Comparison of ENCODE assay signal across 8 mouse cellular contexts in the genomic region with DNA sequence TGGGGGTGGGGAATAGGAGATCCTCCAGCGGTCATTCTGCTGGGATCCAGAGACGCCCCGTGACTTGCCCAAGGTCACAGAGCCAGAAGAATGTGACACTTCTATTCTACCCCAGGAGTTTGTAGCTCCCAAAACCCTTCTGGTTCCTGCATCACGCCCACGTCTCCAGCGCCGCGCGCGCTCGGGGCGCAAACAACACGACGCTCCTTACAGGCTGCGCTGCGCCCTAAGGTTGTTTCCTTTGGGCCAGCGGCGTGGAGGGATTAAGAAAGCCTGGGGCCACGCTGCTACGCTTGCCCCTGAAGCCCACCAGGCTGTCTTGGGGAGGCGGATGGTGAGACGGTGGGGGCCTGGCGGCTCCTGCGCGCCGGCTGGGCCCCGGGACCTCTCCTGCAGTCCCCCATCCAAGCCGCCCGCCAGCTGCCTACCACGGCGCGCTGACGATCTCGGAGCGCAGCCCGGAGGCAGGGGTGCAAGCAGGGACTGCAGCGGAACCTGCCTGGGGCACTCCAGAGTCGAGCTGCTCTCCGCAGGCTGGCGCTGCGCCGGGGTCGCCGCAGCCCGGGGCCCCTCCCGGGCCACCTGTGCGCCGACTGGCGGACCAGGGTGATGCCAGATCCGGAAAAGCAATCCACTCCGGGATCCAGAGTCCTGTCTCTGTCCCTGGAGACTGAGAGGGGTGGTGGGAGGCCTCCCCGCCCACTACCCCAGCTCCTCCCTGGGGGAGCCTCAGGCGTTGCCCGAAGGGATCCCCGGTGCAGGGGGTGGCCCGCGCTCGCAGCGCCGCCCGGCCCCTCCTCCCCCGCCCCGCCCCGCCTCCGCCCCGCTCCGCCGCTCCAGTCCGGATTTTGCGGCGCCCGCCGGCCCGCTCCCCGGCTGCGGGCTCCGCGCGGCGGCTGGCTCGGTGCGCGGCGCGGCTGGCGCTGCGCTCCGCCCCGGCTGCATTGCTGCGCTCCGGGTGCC. TPM values are rescaled to one million over a fixed set of nuclear protein-coding genes. Genes with fewer than 3 reads are reported as not detected.
DNase-seq lines count a peak whose midpoint lies in the region; ATAC-seq and TF ChIP-seq lines count a peak whose summit lies in the region.

A gene (plus strand): TSS at position 881 of the 963 bp plus-strand sequence.

- H3K4me1 ChIP-seq in ES-Bruce4 (ENCODE audit: control insufficient read depth, insufficient read depth, low read length), result no peaks in the 10 kb centered on the region
- peaks cover 41% of the 10 kb centered on the region for H3K4me1 ChIP-seq in embryonic facial prominence, embryonic 10.5 days
- H3K4me1 ChIP-seq in heart, embryonic 10.5 days, result peaks cover 36% of the 10 kb centered on the region
- H3K4me1 ChIP-seq in liver, embryonic 16.5 days (ENCODE audit: control insufficient read depth, low read depth, low read length), result no peaks in the 10 kb centered on the region; the same call in 1 of the 2 replicates

- no peaks in the 10 kb centered on the region for H3K9me3 ChIP-seq in ES-Bruce4 (replicated peaks; ENCODE audit: control insufficient read depth, insufficient read depth, low read length, poor library complexity, severe bottlenecking)
- no peaks in the 10 kb centered on the region for H3K9me3 ChIP-seq in embryonic facial prominence, embryonic 10.5 days
- H3K9me3 ChIP-seq in heart, embryonic 10.5 days, result no peaks in the 10 kb centered on the region
- H3K9me3 ChIP-seq in liver, embryonic 16.5 days (replicated peaks; ENCODE audit: control insufficient read depth, low read length), result no peaks in the 10 kb centered on the region

- ATAC-seq in liver, embryonic 16.5 days (ENCODE audit: low read depth), result no peak

- peaks cover 7% of the 10 kb centered on the region for H3K27me3 ChIP-seq in ES-Bruce4 (ENCODE audit: control insufficient read depth, insufficient read depth, low read length, poor library complexity, severe bottlenecking)
- peaks cover 100% of the 10 kb centered on the region for H3K27me3 ChIP-seq in embryonic facial prominence, embryonic 10.5 days (replicated peaks; ENCODE audit: low read depth, poor library complexity, severe bottlenecking)
- H3K27me3 ChIP-seq in heart, embryonic 10.5 days (ENCODE audit: insufficient read depth, poor library complexity, severe bottlenecking), result peaks cover 98% of the 10 kb centered on the region
- H3K27me3 ChIP-seq in liver, embryonic 16.5 days (ENCODE audit: control insufficient read depth, insufficient read depth, low read depth, low read length), result peaks cover 63% of the 10 kb centered on the region

- no peak for TF ChIP-seq CTCF in ES-Bruce4 (IDR thresholded peaks at IDR 0.05; ENCODE audit: low read depth, low read length)

- H3K4me2 ChIP-seq in liver, embryonic 16.5 days (ENCODE audit: low read depth, low read length), result peak within 1 kb of the TSS; percentile 55

- peak within 1 kb of the TSS; percentile 73 for H3K4me3 ChIP-seq in ES-Bruce4 (ENCODE audit: low read depth, low read length)
- peak within 1 kb of the TSS; percentile 75 for H3K4me3 ChIP-seq in embryonic facial prominence, embryonic 10.5 days
- H3K4me3 ChIP-seq in heart, embryonic 10.5 days, result peak within 1 kb of the TSS; percentile 78
- peak within 1 kb of the TSS; percentile 51 for H3K4me3 ChIP-seq in liver, embryonic 16.5 days (ENCODE audit: low read depth, low read length)

- TF ChIP-seq POLR2A in ES-Bruce4 (IDR thresholded peaks at IDR 0.05; ENCODE audit: insufficient read depth, low read length), result no peak

- no peaks in the 10 kb centered on the region for H3K36me3 ChIP-seq in ES-Bruce4 (ENCODE audit: control insufficient read depth, insufficient read depth, low read length, poor library complexity, severe bottlenecking)
- no peaks in the 10 kb centered on the region for H3K36me3 ChIP-seq in embryonic facial prominence, embryonic 10.5 days (replicated peaks)
- H3K36me3 ChIP-seq in heart, embryonic 10.5 days, result no peaks in the 10 kb centered on the region
- H3K36me3 ChIP-seq in liver, embryonic 16.5 days (ENCODE audit: control insufficient read depth, insufficient read depth), result no peaks in the 10 kb centered on the region

- peak; percentile 58 for DNase-seq in adrenal gland, postnatal 14 days
- DNase-seq in embryonic facial prominence, embryonic 10.5 days (ENCODE audit: low spot score), result peak; percentile 78
- no peak for DNase-seq in heart, embryonic 10.5 days (ENCODE audit: low spot score)
- peak; percentile 18 for DNase-seq in kidney, postnatal 14 days
- DNase-seq in right cerebral cortex, adult 2 months (ENCODE audit: low spot score in 2 of 2), result peak; percentile 74 to 78
- DNase-seq in natural killer cell, adult 2 months (ENCODE audit: low spot score in 2 of 2), result no peak

- no peak within 1 kb of the TSS for H3K27ac ChIP-seq in ES-Bruce4 (ENCODE audit: insufficient read depth, low read length)
- H3K27ac ChIP-seq in embryonic facial prominence, embryonic 10.5 days (replicated peaks), result peak within 1 kb of the TSS; percentile 72
- H3K27ac ChIP-seq in heart, embryonic 10.5 days, result peak within 1 kb of the TSS; percentile 67
- no peak within 1 kb of the TSS for H3K27ac ChIP-seq in liver, embryonic 16.5 days (ENCODE audit: low read length)

- no peak for TF ChIP-seq EP300 in ES-Bruce4 (IDR thresholded peaks at IDR 0.05; ENCODE audit: insufficient read depth, low read depth, low read length)

- WGBS in embryonic facial prominence, embryonic 10.5 days, result under 1% methylated on average over 91 of the region's 91 CpGs
- under 1% methylated on average over 72 of the region's 91 CpGs for WGBS in heart, embryonic 10.5 days
- WGBS in liver, embryonic 16.5 days (ENCODE audit: insufficient replicate concordance), result under 1% methylated on average over 69 of the region's 91 CpGs

- peak within 1 kb of the TSS; percentile 38 for H3K9ac ChIP-seq in ES-Bruce4 (ENCODE audit: low read depth, poor library complexity, severe bottlenecking)
- H3K9ac ChIP-seq in liver, embryonic 16.5 days (ENCODE audit: low read depth, low read length), result no peak within 1 kb of the TSS

RNA-seq across cellular contexts. Expression of the gene that starts here (rescaled TPM):
- 0.66 and 2.8 TPM in 2 replicates for polyA plus RNA-seq in ES-Bruce4 (2011; ENCODE audit: insufficient read depth, insufficient read length, low read depth, missing spikeins)
- 7.2 and 8.5 TPM in 2 replicates for total RNA-seq in adrenal gland, postnatal 14 days (2021)
- 2.1 and 2.2 TPM in 2 replicates for polyA plus RNA-seq in embryonic facial prominence, embryonic 10.5 days (2016; fragmentation: Nextera tagmentation; extraction: Ambion mirVana)
- 1.8 and 2.1 TPM in 2 replicates for polyA plus RNA-seq in heart, embryonic 10.5 days (2016; fragmentation: Nextera tagmentation; extraction: Ambion mirVana)
- 0.29 and 0.66 TPM in 2 replicates for polyA plus RNA-seq in liver, embryonic 16.5 days (2015; fragmentation: Nextera tagmentation; extraction: Ambion mirVana)

Comparison
In these comparisons a context has a peak if more than half of its experiments do, and no peak if none do; other contexts are left out.
1. H3K27ac ChIP-seq: peak in embryonic facial prominence, embryonic 10.5 days (single experiment) and heart, embryonic 10.5 days (single experiment); none in ES-Bruce4 (single experiment) and liver, embryonic 16.5 days (single experiment).
2. DNase-seq: peak in adrenal gland, postnatal 14 days (single experiment), embryonic facial prominence, embryonic 10.5 days (single experiment), kidney, postnatal 14 days (single experiment) and right cerebral cortex, adult 2 months (2 of 2); none in heart, embryonic 10.5 days (single experiment) and natural killer cell, adult 2 months (0 of 2).
3. Peak in every context shown above with its lines, with median percentiles within 50 percentile points of each other: H3K4me3 ChIP-seq.